Comparison of ENCODE assay signal across 23 mouse cellular contexts in the genomic region with DNA sequence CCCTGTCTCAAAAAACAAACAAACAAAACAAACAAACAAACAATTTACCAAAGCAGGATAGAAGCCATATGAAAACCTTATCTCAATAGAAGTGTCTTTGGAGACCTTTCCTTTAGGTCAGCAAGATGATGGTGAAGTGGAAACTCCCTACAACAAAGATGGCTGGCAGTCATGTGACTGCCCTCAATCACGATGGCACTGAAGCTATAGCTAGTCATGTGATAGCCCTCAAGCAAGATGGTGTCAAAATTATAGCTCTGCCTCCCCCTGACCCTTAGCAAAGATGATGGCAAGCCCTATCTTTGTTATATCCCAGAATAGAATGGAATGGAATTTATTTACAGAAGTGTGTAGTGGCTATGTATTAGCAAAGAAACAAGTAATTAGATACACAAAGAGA.
A peak's percentile ranks its signal among the peaks of the same experiment; 100 is the strongest.
DNase-seq lines count a peak whose midpoint lies in the region; TF ChIP-seq lines count a peak whose summit lies in the region.
"Had no signal": no experiment of that assay in that cellular context is flagged by ENCODE, and none has a peak within 500 bp of the region (broad histone marks: within the 10 kb centered on the region; RNA-seq: fewer than 3 reads in every experiment).

No protein-coding gene starts in this region.

- H3K9me3 ChIP-seq in heart, embryonic 10.5 days: no peaks in the 10 kb centered on the region
- no peaks in the 10 kb centered on the region for H3K9me3 ChIP-seq in CH12.LX (replicated peaks; ENCODE audit: low read length)
- no peaks in the 10 kb centered on the region for H3K9me3 ChIP-seq in ES-E14 (ENCODE audit: control insufficient read depth, insufficient read depth, low read depth, low read length)
- H3K9me3 ChIP-seq: embryonic facial prominence, embryonic 13.5 days; embryonic facial prominence, embryonic 15.5 days; forebrain, embryonic 10.5 days; forebrain, embryonic 12.5 days had no signal

- TF ChIP-seq POLR2A in CH12.LX (IDR thresholded peaks at IDR 0.05; ENCODE audit: low read depth, low read length): no peak

- H3K9ac ChIP-seq in CH12.LX (ENCODE audit: insufficient read depth, low read depth) (no peak overlapping the region), ES-E14 (ENCODE audit: insufficient read depth, low read depth, low read length, poor library complexity, severe bottlenecking) (no peak overlapping the region)
- H3K9ac ChIP-seq: embryonic facial prominence, embryonic 13.5 days; embryonic facial prominence, embryonic 15.5 days; forebrain, embryonic 12.5 days had no signal

- no peaks in the 10 kb centered on the region for H3K79me2 ChIP-seq in CH12.LX (replicated peaks; ENCODE audit: control insufficient read depth, extremely low read depth, insufficient read depth, poor library complexity, severe bottlenecking)

- TF ChIP-seq EP300 in CH12.LX (IDR thresholded peaks at IDR 0.05; ENCODE audit: low read length): no peak

- no peaks in the 10 kb centered on the region for H3K36me3 ChIP-seq in heart, embryonic 10.5 days
- H3K36me3 ChIP-seq in CH12.LX (replicated peaks in 1 of 2; ENCODE audit: control insufficient read depth in 1 of 2, insufficient read depth in 1 of 2, low read length in 1 of 2): no peaks in the 10 kb centered on the region
- no peaks in the 10 kb centered on the region for H3K36me3 ChIP-seq in ES-E14 (ENCODE audit: control insufficient read depth, insufficient read depth, low read length, poor library complexity, severe bottlenecking)
- H3K36me3 ChIP-seq: embryonic facial prominence, embryonic 13.5 days; embryonic facial prominence, embryonic 15.5 days; forebrain, embryonic 10.5 days; forebrain, embryonic 12.5 days had no signal

- no peak for TF ChIP-seq RAD21 in CH12.LX (IDR thresholded peaks at IDR 0.05; ENCODE audit: low read depth, low read length)

- no peaks in the 10 kb centered on the region for H3K4me1 ChIP-seq in heart, embryonic 10.5 days
- H3K4me1 ChIP-seq in CH12.LX (ENCODE audit: control insufficient read depth in 1 of 2, insufficient read depth in 2 of 2) (peaks cover 0 to 2% of the 10 kb centered on the region in 2 experiments; a peak in 2 of 4 replicates), ES-E14 (ENCODE audit: control insufficient read depth in 2 of 2, insufficient read depth in 2 of 2, low read length in 2 of 2, poor library complexity in 1 of 2) (peaks cover 4 to 20% of the 10 kb centered on the region in 2 experiments)
- H3K4me1 ChIP-seq: embryonic facial prominence, embryonic 13.5 days; embryonic facial prominence, embryonic 15.5 days; forebrain, embryonic 10.5 days; forebrain, embryonic 12.5 days had no signal

- no peaks in the 10 kb centered on the region for H3K27me3 ChIP-seq in heart, embryonic 10.5 days (ENCODE audit: insufficient read depth, poor library complexity, severe bottlenecking)
- no peaks in the 10 kb centered on the region for H3K27me3 ChIP-seq in CH12.LX (replicated peaks)
- H3K27me3 ChIP-seq: embryonic facial prominence, embryonic 13.5 days; embryonic facial prominence, embryonic 15.5 days; forebrain, embryonic 12.5 days had no signal

- in situ Hi-C loops in CH12.LX (cut with MboI; ENCODE audit: low pct_ligation_motif_present, low pct_unique_long_range_greater_than_20kb, low sequenced_read_pairs): no loop called here
- in situ Hi-C loops in ES-E14 (cut with MboI; ENCODE audit: low sequenced_read_pairs in 2 of 2, unreplicated experiment in 2 of 2): no loop called here

- 76% methylated on average over 1 of the region's 1 CpGs for WGBS in heart, embryonic 10.5 days

- DNase-seq in heart, embryonic 10.5 days (ENCODE audit: low spot score): peak; percentile 10
- DNase-seq in heart, adult 9 months (ENCODE audit: low spot score in 2 of 2): no peak
- DNase-seq in CH12.LX (ENCODE audit: extremely low read depth) (no peak), ES-E14 (ENCODE audit: low read depth, low spot score) (no peak), ZHBTc4 (ENCODE audit: low read depth, low spot score) (peak; percentile 53)
- DNase-seq in spleen, postnatal 4 days (ENCODE audit: low spot score in 2 of 2): no peak
- no peak for DNase-seq in gastrocnemius, postnatal 10 days
- DNase-seq: adrenal gland, adult 2 months; adrenal gland, postnatal 10 days; adrenal gland, postnatal 25 days; B cell, adult 2 months; cerebellum, adult 11 months; cerebellum, adult 18-20 months; cerebellum, adult 8-10 months; cerebellum, adult 9-11 months; cerebellum, postnatal 14 days; cerebellum, postnatal 36 days; embryo, embryonic 11 days had no signal

- dilution Hi-C loops in CH12.LX (cut with MboI; ENCODE audit: extremely low pct_ligation_motif_present, extremely low pct_unique_long_range_greater_than_20kb, low sequenced_read_pairs): no loop called here

- no peak for TF ChIP-seq CTCF in CH12.LX (conservative IDR thresholded peaks at IDR 0.05 in 1 of 2, IDR thresholded peaks at IDR 0.05 in 1 of 2; ENCODE audit: low read depth in 2 of 2, low read length in 2 of 2)

- H3K27ac ChIP-seq in heart, embryonic 10.5 days: no peak overlapping the region
- H3K27ac ChIP-seq in CH12.LX (ENCODE audit: insufficient read depth, low read depth) (no peak overlapping the region), ES-E14 (ENCODE audit: insufficient read depth, low read depth, low read length, poor library complexity, severe bottlenecking) (no peak overlapping the region)
- H3K27ac ChIP-seq: embryonic facial prominence, embryonic 13.5 days; embryonic facial prominence, embryonic 15.5 days; forebrain, embryonic 10.5 days; forebrain, embryonic 12.5 days had no signal

- no peak overlapping the region for H3K4me2 ChIP-seq in CH12.LX (ENCODE audit: insufficient read depth, low read depth, poor library complexity, severe bottlenecking)
- H3K4me2 ChIP-seq: embryonic facial prominence, embryonic 13.5 days; embryonic facial prominence, embryonic 15.5 days; forebrain, embryonic 12.5 days had no signal

- H3K4me3 ChIP-seq in heart, embryonic 10.5 days: no peak overlapping the region
- H3K4me3 ChIP-seq in CH12.LX (replicated peaks in 1 of 3; ENCODE audit: low read depth in 2 of 3, low read length in 2 of 3, poor library complexity in 1 of 3) (no peak overlapping the region), ES-E14 (ENCODE audit: insufficient read depth in 1 of 2, low read depth in 1 of 2, low read length in 2 of 2, poor library complexity in 1 of 2, severe bottlenecking in 1 of 2) (no peak overlapping the region)
- H3K4me3 ChIP-seq: embryonic facial prominence, embryonic 13.5 days; embryonic facial prominence, embryonic 15.5 days; erythroblast, embryonic 14.5 days; forebrain, embryonic 10.5 days; forebrain, embryonic 12.5 days had no signal

TF ChIP-seq in CH12.LX, 34 proteins besides CTCF, POLR2A, EP300 and RAD21:
- TF ChIP-seq USF2 (conservative IDR thresholded peaks at IDR 0.05; ENCODE audit: low read depth, low read length) (peak; percentile 82), HCFC1 (IDR thresholded peaks at IDR 0.05; ENCODE audit: low read depth, low read length) (peak; percentile 75), MAX (IDR thresholded peaks at IDR 0.05; ENCODE audit: low read length) (no peak), USF1 (IDR thresholded peaks at IDR 0.05; ENCODE audit: low read depth, low read length) (peak; percentile 79), IRF4 (IDR thresholded peaks at IDR 0.05; ENCODE audit: low read depth, low read length) (no peak), BHLHE40 (IDR thresholded peaks at IDR 0.05; ENCODE audit: low read depth, low read length) (peak; percentile 25; the same call in 1 of the 2 replicates), NRF1 (IDR thresholded peaks at IDR 0.05; ENCODE audit: low read depth, low read length) (peak; percentile 66)

TF ChIP-seq in ES-E14, 5 proteins besides CTCF, POLR2A, EP300 and RAD21:
- no peak for TF ChIP-seq ZC3H11A (IDR thresholded peaks at IDR 0.05; ENCODE audit: borderline replicate concordance, low read depth, low read length)
- peak; percentile 63; the same call in 1 of the 2 replicates for TF ChIP-seq HCFC1 (IDR thresholded peaks at IDR 0.05; ENCODE audit: borderline replicate concordance, insufficient read depth, low read length)
TF ChIP-seq in ES-E14: peak in this region for 1.

Comparison
In these comparisons a context has a peak if more than half of its experiments do, and no peak if none do; other contexts are left out.
1. DNase-seq: peak in heart, embryonic 10.5 days (single experiment) and ZHBTc4 (single experiment); none in heart, adult 9 months (0 of 2), CH12.LX (single experiment), ES-E14 (single experiment), spleen, postnatal 4 days (0 of 2) and gastrocnemius, postnatal 10 days (single experiment).